Mouse (Mus musculus) kidney, postnatal 0 days (tissue): ENCODE data around the gene Myrf. TPM values are rescaled to one million over a fixed set of nuclear protein-coding genes. Genes with fewer than 3 reads are reported as not detected.

Experiments
- ATAC-seq: fragments of 200-750 bp; cut with Nextera tagmentation; replicated peaks from 2 replicates; pipeline ENCODE4 v1.8.0; 2017; ENCODE audit warnings: low read depth, moderate number of reproducible peaks, moderate TSS enrichment, moderate library complexity; ENCODE audit not compliant: low FRiP score
- DNase-seq: peaks from one replicate; pipeline ENCODE4 v3.0.0-alpha.2; 2016; ENCODE audit warnings: low spot score
- H3K27ac ChIP-seq: fragments of 300-500 bp; sonication (generic); 2 replicates; pipeline ENCODE4 v1.5.1; 2014; ENCODE audit warnings: mild to moderate bottlenecking
- H3K27me3 ChIP-seq: fragments of 300-500 bp; sonication (generic); 2 replicates; pipeline ENCODE4 v1.6.1; 2014; ENCODE audit warnings: low read length, mixed read lengths; ENCODE audit not compliant: insufficient read depth
- H3K36me3 ChIP-seq: fragments of 300-500 bp; sonication (generic); 2 replicates; pipeline ENCODE4 v1.6.1; 2014; ENCODE audit warnings: low read length, mixed read lengths; ENCODE audit not compliant: insufficient read depth
- H3K4me1 ChIP-seq: fragments of 300-500 bp; sonication (generic); replicated peaks from 2 replicates; pipeline ENCODE4 v1.6.1; 2014; ENCODE audit warnings: antibody characterized with exemption, low read length, mixed read lengths; ENCODE audit not compliant: insufficient read depth
- H3K4me2 ChIP-seq: fragments of 300-500 bp; sonication (generic); 2 replicates; pipeline ENCODE4 v1.6.1; 2014; ENCODE audit warnings: mild to moderate bottlenecking, low read length, moderate library complexity, mixed read lengths
- H3K4me3 ChIP-seq: fragments of 300-500 bp; sonication (generic); replicated peaks from 2 replicates; pipeline ENCODE4 v1.5.1; 2014; ENCODE audit warnings: low read depth, low read length
- H3K9ac ChIP-seq: fragments of 300-500 bp; sonication (generic); 2 replicates; pipeline ENCODE4 v1.6.1; 2014; ENCODE audit warnings: low read depth, low read length
- H3K9me3 ChIP-seq: fragments of 300-500 bp; sonication (generic); replicated peaks from 2 replicates; pipeline ENCODE4 v1.6.1; 2016; ENCODE audit warnings: low read length, inconsistent platforms, mixed read lengths
- CTCF ChIP-seq: IDR thresholded peaks from 2 replicates; pipeline ENCODE4 v1.5.1; 2016; ENCODE audit warnings: antibody characterized with exemption, low read depth, mild to moderate bottlenecking, moderate library complexity
- WGBS: fragments of 180-500 bp; shearing (Covaris S2); extraction: QIAGEN DNeasy Blood & Tissue Kit; methylation state at CpG from one replicate; pipeline ENCODE4 v1.1.7; 2014; 5-methylcytosine and 5-hydroxymethylcytosine counted together
- microRNA-seq: library from miRNA; unstranded; fragments of <30 nt; microRNA quantifications from one replicate; pipeline ENCODE4, GENCODE M21; 2016
- polyA plus RNA-seq: library from polyadenylated mRNA; unstranded; fragments of >200 nt; fragmentation: Nextera tagmentation; extraction: Ambion mirVana; gene quantifications from 2 replicates; pipeline ENCODE4 v1.2.1, GENCODE M21; 2015

Myrf gene
- polyA plus RNA-seq, 1 experiment from 2014 or later = 1.5 TPM

DNA sequence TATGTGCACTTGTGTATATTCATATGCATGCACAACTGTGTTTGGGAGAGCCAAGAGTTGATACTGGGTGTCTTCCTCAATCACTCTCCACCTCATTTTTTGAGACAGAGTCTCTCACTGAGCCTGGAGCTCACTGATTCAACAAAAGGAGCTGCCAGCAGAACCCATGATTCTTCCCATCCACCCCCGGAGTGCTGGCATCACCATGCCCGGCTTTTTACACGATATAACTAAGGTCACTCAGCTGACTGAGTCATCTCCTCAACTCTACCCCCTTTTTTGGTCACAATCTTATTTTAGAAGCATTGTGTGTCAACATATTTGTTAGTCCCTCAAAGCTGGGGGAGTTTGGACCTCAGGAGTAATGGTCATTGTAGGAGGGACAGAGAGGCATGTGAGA is 76.7 kb downstream of the Myrf start:
- Histone ChIP-seq H3K27ac (no peak overlapping the region), H3K4me2 (no peak overlapping the region), H3K4me3 (no peak overlapping the region), H3K27me3 (no peaks in the 10 kb centered on the region), H3K4me1 (no peaks in the 10 kb centered on the region), H3K9me3 (no peaks in the 10 kb centered on the region), H3K9ac (no peak overlapping the region), H3K36me3 (no peaks in the 10 kb centered on the region)
- DNase-seq (no peak), ATAC-seq (no peak)
- 69% methylated on average over 3 of the region's 3 CpGs for WGBS
- TF ChIP-seq CTCF = no peak

Small RNA genes within 50 kb of the gene (microRNA-seq; reads per million reads assigned to microRNA genes)
- gene Mir6993 = not detected

Other genes starting within 250 kb of the Myrf start
- gene Best1, start 239.1 kb downstream of the Myrf start, polyA plus RNA-seq = 1.8 and 3.3 TPM in 2 replicates
- 30.6 and 31.5 TPM in 2 replicates for gene Rab3il1, start 239.1 kb downstream of the Myrf start, polyA plus RNA-seq
- gene Fads3, start 199.2 kb downstream of the Myrf start, polyA plus RNA-seq = 35.0 and 37.4 TPM in 2 replicates
- gene Fads2, start 139.0 kb downstream of the Myrf start, polyA plus RNA-seq = 37.1 and 38.2 TPM in 2 replicates
- gene Fads1, start 57.9 kb downstream of the Myrf start, polyA plus RNA-seq = 54.6 and 63.9 TPM in 2 replicates
- 427 and 460 TPM in 2 replicates for gene Tmem258, start 36.7 kb downstream of the Myrf start, polyA plus RNA-seq
- gene Fen1, start 36.6 kb downstream of the Myrf start, polyA plus RNA-seq = 46.6 and 56.1 TPM in 2 replicates
- gene Dagla, start 64.1 kb upstream of the Myrf start, polyA plus RNA-seq = 2.0 and 2.2 TPM in 2 replicates
- gene Syt7, start 148.3 kb upstream of the Myrf start, polyA plus RNA-seq = 1.2 and 1.7 TPM in 2 replicates
- gene Lrrc10b, start 216.7 kb upstream of the Myrf start, polyA plus RNA-seq = 0.80 and 0.84 TPM in 2 replicates
- gene Ppp1r32, start 242.2 kb upstream of the Myrf start, polyA plus RNA-seq = not detected in 2 replicates